Mouse (Mus musculus) gastrocnemius, postnatal 14 days (tissue): ENCODE measurements around the gene Hba-x. TPM values are rescaled to one million over a fixed set of nuclear protein-coding genes. Genes with fewer than 3 reads are reported as not detected.

ENCODE experiments used
- DNase-seq: peaks from one replicate; pipeline ENCODE4 v3.0.0; 2021; ENCODE audit warnings: mixed read lengths
- intact Hi-C: fragments of 180-260 bp; cut with DNase I; formaldehyde crosslinking; loops from one replicate; pipeline ENCODE4 v1.15.1; 2025; ENCODE audit warnings: low total_unique reads
- total RNA-seq, 2 experiments: library from RNA; stranded (reverse); gene quantifications; 2 replicates each; pipeline ENCODE4 v1.2.3; 2021

The Hba-x gene
- total RNA-seq, 2 experiments from 2014 or later: not detected

GRCm38 (mm10) chr11:32303455-32303854, 27.3 kb downstream of the Hba-x start:
- no peak for DNase-seq
- intact Hi-C loops: no loop called here

GRCm38 (mm10) chr11:32307006-32307405, 30.8 kb downstream of the Hba-x start:
- intact Hi-C loops: no loop called here
- DNase-seq: no peak

- intact Hi-C loops: no loop called here
- no peak for DNase-seq
These were observed 33.2 kb downstream of the Hba-x start for GRCm38 (mm10) chr11:32309446-32309845.

GRCm38 (mm10) chr11:32309928-32310327, 33.7 kb downstream of the Hba-x start:
- DNase-seq: no peak
- intact Hi-C loops: no loop called here

DNA sequence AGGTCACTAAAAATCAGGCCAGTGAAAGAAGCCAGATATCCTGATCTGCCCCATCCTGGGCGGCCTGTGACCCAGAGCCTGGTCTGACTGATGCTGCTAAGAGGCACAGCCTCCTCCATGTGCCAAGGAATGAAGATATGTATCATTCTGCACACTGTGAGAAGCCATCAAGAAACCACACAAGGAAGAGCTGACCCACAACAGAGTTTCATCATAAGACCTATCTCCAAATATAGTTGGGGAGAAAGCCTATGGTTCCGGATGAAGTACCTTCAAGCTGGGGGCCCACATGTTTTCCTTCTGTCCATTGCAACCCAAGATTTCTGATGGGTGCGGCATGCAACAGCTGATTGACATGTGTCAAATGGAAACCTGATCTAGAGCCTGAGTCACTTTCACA, 39.8 kb downstream of the Hba-x start:
- no peak for DNase-seq
- intact Hi-C loops: no loop called here

DNA sequence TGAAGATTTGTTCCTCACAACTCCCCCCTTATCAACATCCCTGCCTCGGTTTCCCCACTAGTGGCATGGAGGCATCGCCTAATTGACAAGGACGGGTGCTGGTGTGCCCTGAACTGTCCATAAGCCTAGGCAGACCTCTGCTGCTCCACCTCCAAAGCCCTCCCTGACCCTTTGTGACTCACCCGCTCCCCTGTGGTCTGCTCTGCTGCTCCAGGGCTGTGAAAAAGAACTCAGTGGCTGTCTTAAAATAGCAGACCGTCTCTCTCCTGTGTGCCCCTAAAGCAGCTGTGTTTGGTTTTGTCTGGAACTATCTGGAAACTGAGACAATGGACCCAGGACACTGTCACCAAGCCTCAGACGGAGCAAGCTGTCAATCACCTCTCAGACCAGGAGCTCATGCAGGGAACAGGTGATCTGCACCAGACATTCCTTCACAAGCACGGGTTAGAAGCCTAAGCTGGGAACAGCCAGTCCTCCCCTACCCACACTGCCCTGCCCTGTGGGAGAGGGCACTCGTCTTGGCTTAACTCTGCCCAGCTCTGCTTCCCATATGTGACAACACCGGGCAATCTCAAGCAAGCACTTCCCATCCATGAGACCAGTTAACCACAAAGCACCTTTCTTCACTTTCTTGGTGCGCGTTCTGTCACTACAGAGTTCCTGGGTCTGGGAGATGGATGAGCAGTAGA, 44.5 kb downstream of the Hba-x start:
- intact Hi-C loops: loop anchor here (5.0 kb wide), 2 partner anchors 33 to 138 kb away; partner anchors contain the start of gene Hbq1b
- no peak for DNase-seq

GRCm38 (mm10) chr11:32321196-32321565, 45.0 kb downstream of the Hba-x start:
- intact Hi-C loops: loop anchor here (5.0 kb wide), 2 partner anchors 34 to 139 kb away; partner anchors contain the start of gene Hbq1b

DNA sequence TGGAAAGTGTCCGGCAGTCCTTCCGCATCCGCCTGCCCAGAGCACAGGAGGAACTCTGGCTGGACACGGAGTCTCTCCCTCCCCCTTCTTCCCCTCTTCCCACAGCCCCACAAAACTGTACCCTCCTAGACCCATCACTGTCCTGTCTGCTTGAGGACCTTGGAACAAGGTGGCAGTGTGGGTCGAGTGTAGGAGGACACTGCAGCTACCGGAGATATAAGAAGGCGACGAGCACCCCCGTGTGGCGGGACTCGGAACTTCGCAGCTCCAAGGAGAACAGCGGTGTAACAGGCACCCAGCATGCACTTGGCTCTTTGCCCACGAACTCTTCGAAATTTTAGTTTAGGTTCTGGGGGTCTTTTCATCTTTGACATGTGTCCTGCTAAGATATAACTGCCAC, 48.4 kb downstream of the Hba-x start:
- peak; percentile 86 for DNase-seq
- intact Hi-C loops: loop anchor here (5.0 kb wide), 2 partner anchors 37 to 142 kb away; partner anchors contain the start of gene Hbq1b

More at GRCm38 (mm10) chr11:32321196-32321565, 45.0 kb downstream of the Hba-x start:
- peak; percentile 81 for DNase-seq

Other genes with a start within 250 kb of the Hba-x start
- under 1 TPM in 1 of 2 experiments, not detected in 1; 0.31 TPM for gene Il9r, start 76.1 kb upstream of the Hba-x start, total RNA-seq
- 1 to 10 TPM; 8.6 to 8.9 TPM for gene Snrnp25, start 71.0 kb upstream of the Hba-x start, total RNA-seq
- 10 to 100 TPM; 18.4 to 24.4 TPM for gene Rhbdf1, start 54.1 kb upstream of the Hba-x start, total RNA-seq
- 1 to 10 TPM; 7.9 to 9.6 TPM for gene Mpg, start 49.9 kb upstream of the Hba-x start, total RNA-seq
- 10 to 100 TPM; 17.8 to 19.2 TPM for gene Nprl3, start 8.7 kb upstream of the Hba-x start, total RNA-seq
- 1,000 to 10,000 TPM; 1,024 TPM for gene Hba-a1, start 7.1 kb downstream of the Hba-x start, total RNA-seq
- gene Hbq1b, start 10.6 kb downstream of the Hba-x start, total RNA-seq: under 1 TPM in 1 of 2 experiments, not detected in 1; 0.41 TPM
- 100 to 1,000 TPM; 795 to 814 TPM for gene Hba-a2, start 20.1 kb downstream of the Hba-x start, total RNA-seq
- not detected for gene Hbq1a, start 23.7 kb downstream of the Hba-x start, total RNA-seq
- gene Sh3pxd2b, start 71.4 kb downstream of the Hba-x start, total RNA-seq: 10 to 100 TPM; 15.1 to 16.8 TPM
- 10 to 100 TPM; 18.9 to 21.4 TPM for gene Ubtd2, start 179.0 kb downstream of the Hba-x start, total RNA-seq